Mouse (Mus musculus): ENCODE results near the gene Ints1.

Gene Ints1

DNA sequence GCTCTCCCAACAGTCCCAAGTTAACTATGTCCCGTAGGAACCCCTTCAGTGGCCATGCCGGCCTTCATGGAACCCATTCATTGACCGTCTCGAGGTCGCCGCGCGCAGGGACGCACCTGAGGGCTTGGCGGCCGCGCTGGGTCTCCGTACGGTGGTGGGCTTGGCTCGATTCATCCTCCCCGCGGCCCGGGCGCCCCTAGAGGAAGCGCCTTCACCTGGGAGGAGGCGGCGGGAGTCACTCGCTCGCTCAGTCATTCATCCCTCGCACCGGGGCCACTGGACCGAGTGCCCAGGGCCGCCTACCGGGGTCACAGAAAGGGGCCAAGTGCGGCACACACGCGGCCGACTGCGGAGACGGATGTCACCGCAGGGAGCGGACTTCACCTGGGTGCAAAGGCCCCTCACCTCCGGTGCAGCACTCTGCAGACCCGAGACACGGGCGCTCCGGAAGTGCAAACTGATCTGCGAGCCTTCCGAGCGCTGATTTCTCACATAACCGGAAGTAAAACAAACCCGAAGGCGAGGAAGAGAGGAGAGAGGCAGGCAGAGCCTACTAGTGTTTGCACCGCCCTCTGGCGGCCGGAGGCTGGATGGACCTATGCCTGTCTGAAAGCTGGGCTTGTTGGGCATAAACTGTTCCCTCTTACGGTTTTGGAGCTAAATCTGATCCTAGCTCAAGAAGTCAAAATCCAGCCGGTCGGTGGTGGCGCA, at the start of gene Ints1:
Ints1 (minus strand) TSS at position 459 of the 711 bp plus-strand sequence.
- peak; percentile 96 for DNase-seq

DNA sequence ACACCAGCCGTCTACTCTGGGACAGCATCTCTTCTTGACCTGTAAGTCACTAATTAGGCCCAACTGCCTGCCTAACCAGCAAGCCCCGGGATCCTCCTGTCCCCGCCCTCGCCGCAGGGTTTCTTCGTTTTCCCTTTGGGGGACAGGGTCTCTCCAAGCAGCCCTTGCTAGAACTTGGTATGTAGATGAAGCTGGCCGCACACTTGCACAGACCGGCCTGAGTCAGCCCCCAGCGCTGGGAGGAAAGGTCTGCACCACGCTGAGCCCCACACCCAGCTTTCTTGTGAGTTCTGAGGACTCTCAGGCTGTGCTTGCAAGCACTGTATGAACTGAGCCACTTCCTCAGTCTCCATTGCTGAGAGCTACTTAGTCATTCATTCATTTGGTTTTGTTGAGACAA, 49.1 kb upstream of the Ints1 start:
- DNase-seq: no peak

DNA sequence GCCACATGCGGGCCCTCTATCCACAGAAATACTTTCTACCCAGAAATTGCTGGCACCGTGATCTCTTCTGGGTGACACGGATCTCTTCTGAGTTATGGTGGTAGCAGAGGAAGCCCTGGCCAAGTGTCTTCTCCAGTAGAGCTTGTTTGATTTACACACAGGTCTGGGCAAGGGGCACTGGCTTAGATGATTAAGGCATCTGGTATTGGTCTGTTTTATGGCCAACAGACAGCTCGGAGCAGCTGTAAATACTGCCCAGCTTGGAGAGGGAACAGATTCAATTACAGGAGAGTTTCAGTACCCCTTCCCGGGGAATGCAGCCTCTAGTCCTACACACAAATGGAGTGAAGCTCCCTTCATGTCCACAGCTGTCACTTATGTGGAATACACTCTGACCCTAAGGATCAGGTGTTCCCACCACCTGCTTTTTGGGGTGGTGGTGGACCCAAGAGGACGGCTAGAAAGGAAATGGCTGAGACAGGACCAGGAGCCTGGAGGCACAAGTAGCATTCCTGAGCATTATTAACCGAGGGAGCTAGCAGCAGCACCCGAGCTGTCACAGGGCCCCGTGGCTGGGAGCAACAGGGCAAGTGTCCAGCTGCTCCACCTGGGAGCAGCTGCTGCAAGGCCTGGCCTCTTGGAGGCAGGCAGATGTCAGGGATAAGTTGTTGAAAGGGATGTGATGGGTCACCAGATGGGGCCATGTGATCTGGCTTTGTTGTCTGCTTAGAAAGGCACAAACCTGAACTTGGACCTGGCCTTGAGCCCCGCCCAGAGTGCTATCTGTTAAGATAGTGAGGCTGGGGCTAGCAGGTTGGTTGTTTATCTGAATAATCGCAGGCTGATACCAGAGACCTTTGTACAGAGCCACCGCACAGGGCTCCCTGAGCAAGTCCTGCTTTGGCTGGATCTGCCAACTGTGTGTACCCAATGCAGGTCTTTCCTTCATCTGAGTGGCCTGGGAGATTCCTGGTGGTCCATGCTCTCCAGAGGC, 46.3 kb upstream of the Ints1 start:
- DNase-seq: no peak

DNA sequence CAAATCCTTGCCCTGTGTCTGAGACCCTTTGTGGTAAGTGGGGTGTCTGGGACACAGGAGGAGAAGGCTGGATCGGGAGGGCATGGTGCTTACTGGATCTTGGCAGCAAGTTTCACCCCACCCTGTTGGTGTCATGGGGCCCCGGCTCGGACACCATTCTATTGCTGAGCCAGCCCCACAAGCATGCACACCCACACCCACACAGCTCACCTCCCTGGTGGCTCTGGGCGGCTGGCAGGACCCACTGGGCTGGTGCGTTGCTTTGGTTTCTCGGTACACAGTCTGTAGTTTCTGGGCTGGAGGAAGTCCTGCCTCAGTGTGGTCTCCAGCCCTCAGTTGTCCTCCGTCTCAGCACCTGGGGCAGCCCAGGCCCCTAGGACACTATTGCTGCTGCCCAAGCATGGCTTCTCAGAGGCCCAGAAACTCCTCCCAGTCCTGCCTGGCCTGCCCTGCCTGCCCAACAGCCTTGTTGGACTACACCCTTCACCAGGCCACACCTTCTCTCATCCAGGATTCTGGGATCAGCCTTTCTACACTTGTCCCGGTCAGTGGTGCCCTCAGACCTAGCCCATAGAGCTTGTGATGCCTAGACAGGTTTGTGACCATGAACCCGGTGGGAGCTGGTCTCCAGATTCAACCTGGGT, 44.2 kb upstream of the Ints1 start, which contains the start of gene Tmem184a:
Tmem184a (minus strand) TSS at position 380 of the 644 bp plus-strand sequence.
- no peak for DNase-seq

DNA sequence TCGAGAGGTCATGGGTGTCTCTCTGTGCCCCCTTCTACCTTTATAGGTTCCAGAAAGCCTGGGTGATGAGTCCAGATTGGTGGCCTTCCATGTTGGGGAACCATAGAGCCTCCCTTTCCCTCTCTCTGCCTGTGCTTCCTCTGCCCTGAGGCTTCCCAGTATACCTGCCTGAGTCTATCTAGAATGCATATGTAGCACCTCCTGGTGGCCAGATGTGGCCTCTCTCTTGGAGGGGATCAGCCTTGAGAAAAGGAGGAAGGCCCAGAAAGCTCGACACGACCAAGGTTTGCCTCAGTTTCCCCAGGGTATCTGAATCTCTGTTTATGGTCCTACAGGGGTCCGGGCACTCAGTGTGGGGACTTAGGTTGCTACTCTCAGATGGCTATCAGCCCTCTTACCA, 43.3 kb upstream of the Ints1 start:
- DNase-seq: peak; percentile 61

DNA sequence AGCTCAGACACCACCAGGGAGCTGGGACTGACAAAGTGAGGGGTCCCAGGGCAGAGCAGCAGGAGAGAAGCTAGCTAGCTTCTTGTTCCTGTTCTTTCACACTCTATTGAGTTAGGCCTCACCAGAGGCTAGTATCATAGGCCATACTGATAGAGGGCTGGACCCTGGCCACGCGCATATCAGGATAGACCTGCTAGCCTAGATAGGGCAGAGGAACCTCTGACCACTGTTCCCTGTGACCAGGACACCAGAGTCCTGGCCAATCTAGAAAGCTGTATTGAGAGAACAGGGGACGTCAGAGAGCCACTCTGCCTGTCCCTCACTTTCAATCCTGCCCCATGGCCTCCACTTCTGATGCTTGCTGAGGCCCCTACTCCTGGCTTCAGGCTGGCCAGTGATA, 42.6 kb upstream of the Ints1 start:
- no peak for DNase-seq

DNA sequence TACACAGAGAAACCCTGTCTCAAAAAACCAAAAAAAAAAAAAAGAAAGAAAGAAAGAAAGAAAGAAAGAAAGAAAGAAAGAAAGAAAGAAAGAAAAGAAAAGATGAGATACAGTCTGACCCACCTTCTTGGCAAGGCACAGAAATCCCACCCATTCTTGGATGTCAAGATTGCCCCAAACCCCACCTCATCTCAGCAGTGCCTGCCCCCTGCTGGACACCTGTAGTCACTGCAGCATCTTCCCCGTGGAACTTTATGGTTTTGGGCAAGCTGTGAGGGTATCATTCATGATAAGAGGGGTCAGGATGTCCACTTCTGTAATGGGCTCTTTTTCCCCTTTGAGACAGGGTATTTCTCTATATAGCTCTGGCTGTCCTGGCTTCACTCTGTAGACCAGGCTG, 41.8 kb upstream of the Ints1 start:
- no peak for DNase-seq

DNA sequence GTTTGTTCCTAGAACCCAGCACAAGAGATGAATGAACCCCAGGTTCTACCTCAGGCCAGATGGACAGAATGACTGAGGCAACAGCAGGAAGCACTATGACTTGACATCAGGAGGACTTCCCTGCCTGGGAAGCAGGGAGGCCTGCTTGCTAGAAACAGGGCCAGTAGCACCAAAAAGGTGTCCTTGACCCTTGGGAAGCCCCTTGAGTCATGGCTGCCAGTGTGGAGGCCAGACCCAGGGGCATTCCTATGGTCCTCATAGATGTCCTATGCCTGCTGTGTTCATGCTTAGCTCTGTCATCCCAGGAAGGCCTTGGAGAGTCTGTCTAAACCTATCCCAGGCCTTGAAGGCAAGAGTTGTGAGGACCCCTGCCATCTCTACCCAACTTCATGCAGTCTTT, 41.0 kb upstream of the Ints1 start:
- no peak for DNase-seq

DNA sequence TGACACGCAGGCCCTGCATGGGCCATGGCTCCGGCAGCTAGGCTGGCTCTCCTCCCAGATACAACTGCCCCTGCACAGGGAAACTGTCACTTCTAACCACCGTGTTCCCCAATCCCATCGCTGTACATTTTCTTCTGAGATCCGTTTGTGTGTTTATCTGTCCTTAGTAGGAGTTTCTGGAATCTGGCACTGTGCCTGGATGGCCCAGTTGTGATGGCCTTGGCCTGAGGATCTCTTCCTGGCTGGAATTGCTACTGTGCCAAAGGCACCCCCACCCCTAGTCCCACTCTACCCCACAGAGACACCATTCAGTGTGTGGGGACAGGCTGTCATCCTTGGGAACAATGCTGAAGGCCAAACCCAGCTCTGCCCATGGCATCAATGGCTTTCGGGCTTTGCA, 40.5 kb upstream of the Ints1 start:
- DNase-seq: no peak

DNA sequence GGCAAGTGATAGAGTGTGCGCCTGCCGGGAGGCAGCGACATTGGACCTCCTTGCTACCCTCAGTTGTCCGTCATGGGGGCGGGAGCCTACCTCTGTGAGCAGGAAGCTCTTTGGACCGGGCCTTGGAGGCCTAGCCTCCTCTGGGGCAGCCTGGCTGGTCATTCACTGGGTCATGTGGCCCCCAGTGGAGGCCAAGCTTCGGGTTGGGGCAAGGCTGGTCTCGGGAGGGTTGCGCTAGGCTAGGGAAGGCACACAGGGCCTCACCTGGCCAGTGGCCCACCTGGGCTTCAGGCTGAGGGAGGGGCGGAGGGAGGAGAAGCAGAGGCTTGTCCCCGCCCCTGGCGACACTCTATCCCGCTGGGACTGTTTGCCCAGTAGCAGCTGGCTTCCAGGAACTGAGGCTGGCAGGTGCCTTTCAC, 38.5 kb upstream of the Ints1 start:
- DNase-seq: peak; percentile 88

DNA sequence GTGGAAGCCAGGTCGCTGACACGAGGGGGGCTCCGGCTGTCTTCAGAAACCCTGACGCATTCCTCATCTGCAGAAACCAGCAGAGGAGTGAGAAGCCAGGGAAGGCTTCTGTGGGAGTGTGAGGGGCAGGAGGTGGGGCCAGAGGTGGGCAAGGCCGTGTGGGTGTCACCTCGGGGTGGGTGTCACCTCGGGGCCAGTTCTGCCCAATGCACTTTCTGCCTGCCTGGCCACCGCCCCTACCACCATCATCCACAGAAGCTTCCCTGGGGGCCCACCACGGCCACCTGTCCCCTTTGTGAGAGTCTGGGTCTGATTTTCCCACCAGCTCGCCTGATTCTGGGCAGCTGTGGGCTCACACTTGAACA, 37.6 kb upstream of the Ints1 start:
- DNase-seq: peak; percentile 23

DNA sequence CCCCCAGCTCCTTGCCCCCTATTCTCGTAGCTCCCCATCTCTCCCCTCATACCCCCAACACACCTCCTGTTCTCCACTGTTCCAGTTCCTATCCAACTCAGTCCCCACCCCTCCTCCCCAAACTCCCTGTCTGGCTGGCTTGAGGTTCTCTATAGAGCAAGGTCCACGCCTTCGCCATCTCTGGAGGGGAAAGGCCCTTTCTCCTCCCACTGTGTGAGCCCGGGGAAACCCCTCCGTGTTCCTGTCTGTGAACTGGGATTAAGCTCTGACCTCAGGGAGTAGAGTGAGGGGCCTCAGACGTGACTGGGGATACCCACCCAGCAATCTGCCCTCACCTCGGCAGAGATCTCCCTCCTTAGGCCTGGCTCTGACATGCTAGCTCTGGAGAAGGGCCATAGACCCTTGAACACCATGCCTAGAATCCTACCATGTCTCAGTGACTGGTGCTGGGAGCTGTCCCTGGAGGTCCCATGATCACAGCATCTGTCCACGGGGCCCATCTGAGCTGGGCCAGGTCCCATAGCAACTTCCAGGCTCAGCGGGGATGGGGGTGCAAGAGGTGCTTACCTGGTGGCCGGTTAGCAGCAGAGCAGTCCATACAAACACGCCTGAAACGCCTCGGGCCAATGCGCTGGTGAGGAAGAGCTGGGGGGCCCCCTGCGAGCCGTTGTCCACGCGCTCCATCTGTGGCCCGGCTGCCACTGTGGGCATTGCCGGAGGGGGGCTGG, 37.1 kb upstream of the Ints1 start:
- no peak for DNase-seq

DNA sequence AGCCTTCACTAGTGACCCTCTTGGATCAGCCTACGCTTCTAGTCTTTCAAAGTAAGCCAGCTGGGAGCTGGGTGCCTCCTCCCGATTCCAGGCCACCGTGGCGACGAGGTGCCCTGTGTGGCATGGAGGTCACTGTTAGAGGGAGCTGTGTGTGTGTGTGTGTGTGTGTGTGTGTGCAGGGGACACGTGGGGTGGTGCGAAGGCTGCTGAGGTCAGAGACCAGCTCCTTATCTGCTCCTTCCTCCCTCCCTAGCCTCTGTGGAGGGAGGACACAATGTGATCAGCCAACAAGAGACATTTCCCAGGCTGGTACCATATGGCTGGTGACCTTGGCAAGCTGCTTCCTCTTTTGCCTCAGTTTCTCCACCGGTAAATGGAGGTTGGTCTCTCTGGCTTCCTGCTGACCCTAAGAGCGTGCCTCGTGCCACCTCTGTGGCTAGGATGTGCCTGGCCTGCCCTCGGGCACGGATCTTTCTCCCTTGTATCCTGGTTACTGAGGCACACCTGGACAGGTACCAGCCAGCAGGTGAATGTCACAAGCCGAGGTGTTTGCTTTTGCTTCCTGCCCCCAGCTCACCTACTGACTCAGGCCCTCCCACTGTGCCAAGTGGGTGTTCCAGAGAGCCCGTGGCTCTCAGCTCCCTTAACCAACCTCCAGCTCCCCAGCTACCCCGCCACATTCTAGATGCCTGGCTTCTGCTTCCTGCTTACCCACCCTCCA, 36.4 kb upstream of the Ints1 start:
- DNase-seq: peak; percentile 51

DNA sequence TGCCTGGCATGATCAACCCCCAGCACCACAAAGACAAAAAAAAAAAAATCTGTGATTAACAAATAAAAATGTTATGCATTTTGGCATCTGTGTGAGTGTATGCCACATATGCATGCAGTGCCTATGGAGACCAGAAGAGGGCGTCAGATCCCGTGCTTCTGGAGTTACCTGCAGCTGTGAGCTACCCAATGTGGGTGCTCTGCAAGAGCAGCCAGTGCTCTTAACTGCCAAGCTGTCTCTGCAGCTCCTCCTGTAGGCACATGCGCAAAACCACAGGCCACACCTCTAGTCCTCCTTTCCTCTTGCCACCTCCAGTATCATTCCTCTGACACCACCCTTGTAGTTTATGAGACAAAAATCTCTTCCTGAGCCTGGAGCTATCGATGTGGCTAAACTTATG, 33.9 kb upstream of the Ints1 start:
- no peak for DNase-seq

DNA sequence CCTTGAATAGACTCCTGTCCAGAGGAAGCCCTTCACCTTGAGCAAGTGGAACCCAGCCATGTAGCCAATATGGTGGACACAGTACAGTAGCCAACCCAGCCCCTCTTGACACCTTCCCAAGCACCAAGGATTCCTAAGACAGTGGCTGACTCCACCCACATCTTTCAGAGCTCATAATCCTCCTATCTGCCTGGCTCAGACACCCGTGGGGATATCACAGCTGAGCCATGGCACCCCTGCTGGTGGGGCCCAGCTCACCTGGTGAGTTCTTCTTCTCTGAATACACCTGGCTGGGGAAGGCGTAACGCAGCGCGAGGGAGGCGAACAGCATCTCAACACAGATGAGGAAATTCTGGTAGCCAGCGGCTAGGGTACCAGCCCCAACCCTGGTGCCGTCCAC, 30.4 kb upstream of the Ints1 start:
- no peak for DNase-seq

DNA sequence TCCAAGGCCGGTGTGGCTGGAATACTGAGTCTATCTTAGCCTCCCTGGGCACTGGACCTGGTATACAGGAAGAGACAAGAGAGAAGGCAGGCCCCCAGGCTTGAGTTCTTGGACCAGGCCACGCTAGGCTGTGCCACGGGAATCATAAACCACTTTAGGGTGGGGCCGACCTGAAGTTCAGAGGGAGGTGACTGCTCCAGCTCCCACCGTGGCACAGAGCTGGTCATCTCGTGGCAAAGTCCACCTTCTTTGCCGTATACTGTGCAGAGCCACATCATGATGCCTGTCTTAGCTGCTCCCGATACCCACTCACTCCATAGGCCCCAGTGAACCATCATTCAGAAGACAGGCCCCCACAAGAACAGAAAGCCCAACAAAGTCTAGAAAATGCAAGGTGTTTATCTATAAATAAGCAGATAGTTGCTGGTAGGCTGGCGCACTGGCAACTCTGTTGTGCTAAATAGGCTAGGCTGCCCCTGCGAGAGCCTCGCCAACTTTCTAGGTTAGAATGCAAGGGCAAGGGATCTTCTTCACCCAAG, 29.2 kb upstream of the Ints1 start:
- DNase-seq: no peak

DNA sequence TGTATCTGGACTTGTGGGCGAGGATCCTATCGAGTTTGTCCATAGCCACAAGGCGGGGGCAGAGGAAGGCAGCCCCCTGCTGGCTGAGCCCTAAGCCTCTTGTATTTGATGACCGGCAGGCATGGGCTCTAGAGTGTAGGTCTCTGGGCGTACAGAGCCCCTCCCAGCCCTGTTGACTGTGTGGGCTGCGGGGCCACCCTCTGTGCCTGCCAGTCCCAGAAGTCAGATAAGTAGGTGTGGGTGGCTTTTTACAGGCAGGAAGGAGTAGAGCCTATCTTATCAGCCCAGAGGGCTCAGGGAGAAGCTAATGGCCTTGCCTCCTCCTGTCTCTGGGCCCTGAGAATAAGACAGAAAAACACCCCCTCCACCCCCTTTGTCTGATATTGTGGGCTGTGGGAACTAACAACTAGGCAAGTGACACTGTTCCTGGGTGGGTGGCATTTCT, 28.7 kb upstream of the Ints1 start:
- no peak for DNase-seq

DNA sequence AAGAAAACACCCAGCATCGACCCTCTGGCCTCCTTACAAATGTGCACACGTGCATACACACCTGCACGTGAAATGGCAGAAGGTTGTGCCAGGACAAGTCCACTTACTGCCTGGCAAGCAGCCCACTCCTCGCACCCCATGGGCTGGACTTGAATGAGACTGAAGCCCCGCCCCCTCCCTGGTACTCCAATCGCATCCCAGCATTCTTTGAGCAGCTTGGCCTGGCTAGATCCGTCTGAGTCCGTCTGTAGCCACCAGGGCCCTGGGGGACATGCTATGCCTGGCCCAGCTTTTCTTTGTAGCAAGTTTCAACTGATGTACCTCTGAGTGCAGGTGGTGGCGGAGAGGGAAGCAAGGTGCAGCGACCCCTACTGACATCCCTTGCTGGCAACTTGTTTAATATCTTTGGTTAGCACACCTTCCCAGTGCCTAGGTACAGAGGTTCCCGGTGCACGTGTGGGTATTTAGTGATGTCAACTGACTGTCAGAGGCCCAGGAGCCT, 28.2 kb upstream of the Ints1 start:
- DNase-seq: peak; percentile 83

DNA sequence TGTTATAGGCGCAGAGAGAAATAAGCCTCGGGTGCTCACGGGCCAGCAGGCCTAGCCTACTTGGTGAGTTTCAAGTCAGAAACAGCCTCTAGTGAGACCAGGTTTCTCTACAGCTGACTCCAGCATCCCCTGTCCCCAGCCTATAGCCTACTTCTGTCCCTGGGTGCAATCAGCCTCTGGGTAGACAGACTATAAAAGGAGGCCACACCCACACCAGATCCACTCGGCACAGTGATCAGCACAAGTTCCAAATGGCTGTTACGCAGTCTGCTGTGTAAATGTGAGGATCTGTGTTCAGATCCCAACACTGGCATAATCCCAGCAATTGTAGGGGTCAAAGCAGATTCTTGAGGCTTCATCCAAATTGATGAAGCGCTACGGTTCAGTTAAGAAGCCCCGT, 27.7 kb upstream of the Ints1 start:
- DNase-seq: no peak

DNA sequence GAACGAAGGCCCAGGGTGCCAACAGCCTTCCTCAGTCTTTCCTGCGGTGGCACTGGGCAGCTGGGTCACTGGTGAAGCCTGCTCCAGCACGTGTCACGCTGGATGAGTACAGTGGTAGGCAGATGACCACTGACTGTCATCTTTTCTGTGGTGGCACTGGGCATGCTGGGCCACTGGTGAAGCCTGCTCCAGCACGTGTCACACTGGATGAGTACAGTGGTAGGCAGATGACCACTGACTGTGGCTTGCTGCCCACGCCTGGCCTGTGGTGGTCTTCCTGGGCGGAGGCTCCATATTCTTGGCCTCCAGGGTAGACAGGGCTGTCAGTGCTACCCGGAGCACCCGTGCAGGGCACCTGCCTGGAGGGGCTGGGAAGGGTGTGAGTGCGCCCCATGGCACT, 26.4 kb upstream of the Ints1 start:
- DNase-seq: no peak

DNA sequence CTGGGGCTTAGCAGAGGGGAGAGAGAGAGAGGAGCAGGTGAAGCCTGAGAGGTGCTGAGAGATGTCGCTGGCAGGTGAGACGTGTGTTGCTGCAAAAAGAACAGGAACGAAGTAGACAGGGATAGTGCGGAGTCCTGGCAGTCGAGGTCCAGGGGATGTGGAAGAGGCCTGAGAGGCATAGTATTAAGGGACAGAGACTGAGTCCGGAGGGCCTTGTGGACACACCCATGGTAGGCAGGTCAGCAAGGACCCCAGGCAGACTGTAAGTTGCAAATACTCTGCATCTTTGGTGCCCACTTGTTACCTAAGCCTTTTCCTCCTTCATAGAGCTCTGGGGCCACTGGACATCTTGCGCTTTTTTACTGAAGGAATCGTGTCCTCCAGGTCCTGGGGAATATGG, 25.8 kb upstream of the Ints1 start:
- no peak for DNase-seq

Data from kidney, adult 18-20 months (tissue).